Mouse (Mus musculus) cerebellum, adult 11 months (tissue): Measurements from ENCODE around the gene Tmem56.

ENCODE experiments used
- DNase-seq: peaks from one replicate; pipeline ENCODE4 v3.0.0; 2022

The Tmem56 gene

GRCm38 (mm10) chr3:121224763-121225162, 58.1 kb downstream of the Tmem56 start:
- no peak for DNase-seq

- DNase-seq, result no peak
Measured at GRCm38 (mm10) chr3:121224185-121224584, 58.7 kb downstream of the Tmem56 start.

GRCm38 (mm10) chr3:121221987-121222386, 60.9 kb downstream of the Tmem56 start:
- no peak for DNase-seq

GRCm38 (mm10) chr3:121217011-121217410, 65.9 kb downstream of the Tmem56 start:
- no peak for DNase-seq

GRCm38 (mm10) chr3:121213501-121213900, 69.4 kb downstream of the Tmem56 start:
- no peak for DNase-seq

- no peak for DNase-seq
Measured at GRCm38 (mm10) chr3:121212156-121212555, 70.7 kb downstream of the Tmem56 start.

GRCm38 (mm10) chr3:121208994-121209393, 73.9 kb downstream of the Tmem56 start:
- no peak for DNase-seq

GRCm38 (mm10) chr3:121206202-121206882, 76.6 kb downstream of the Tmem56 start:
- DNase-seq, result no peak

GRCm38 (mm10) chr3:121202638-121203037, 80.3 kb downstream of the Tmem56 start:
- DNase-seq, result no peak

GRCm38 (mm10) chr3:121201012-121201747, 81.7 kb downstream of the Tmem56 start:
- DNase-seq, result no peak

- no peak for DNase-seq
Measured at GRCm38 (mm10) chr3:121189199-121189598, 93.7 kb downstream of the Tmem56 start.

- no peak for DNase-seq
Measured at GRCm38 (mm10) chr3:121187510-121187909, 95.4 kb downstream of the Tmem56 start.

GRCm38 (mm10) chr3:121186925-121187324, 96.0 kb downstream of the Tmem56 start:
- DNase-seq, result no peak

GRCm38 (mm10) chr3:121185197-121185596, 97.7 kb downstream of the Tmem56 start:
- no peak for DNase-seq

GRCm38 (mm10) chr3:121176011-121176410, 106.9 kb downstream of the Tmem56 start:
- no peak for DNase-seq

- DNase-seq, result no peak
Measured at GRCm38 (mm10) chr3:121174248-121174945, 108.5 kb downstream of the Tmem56 start.

- DNase-seq, result no peak
Measured at GRCm38 (mm10) chr3:121172718-121173117, 110.2 kb downstream of the Tmem56 start.

- no peak for DNase-seq
Measured at GRCm38 (mm10) chr3:121171872-121172265, 111.0 kb downstream of the Tmem56 start.

GRCm38 (mm10) chr3:121171243-121171871, 111.5 kb downstream of the Tmem56 start, which contains the start of gene Rwdd3:
Rwdd3 (minus strand) TSS chr3:121171695.
- peak; percentile 89 for DNase-seq

- DNase-seq, result no peak
Measured at GRCm38 (mm10) chr3:121170631-121171030, 112.3 kb downstream of the Tmem56 start.

GRCm38 (mm10) chr3:121169092-121169942, 113.6 kb downstream of the Tmem56 start:
- DNase-seq, result no peak

GRCm38 (mm10) chr3:121168581-121168980, 114.3 kb downstream of the Tmem56 start:
- no peak for DNase-seq
